Mouse (Mus musculus): Measurements from ENCODE around the gene Taldo1. TPM values are rescaled to one million over a fixed set of nuclear protein-coding genes. Genes with fewer than 3 reads are reported as not detected.
"Not testable (repeated sequence)": the region's sequence is repeated elsewhere in the genome, so short reads cannot be mapped to it uniquely, and the experiment has no call there.

Taldo1 gene
- polyA plus RNA-seq, 1 experiment = 235 TPM

DNA sequence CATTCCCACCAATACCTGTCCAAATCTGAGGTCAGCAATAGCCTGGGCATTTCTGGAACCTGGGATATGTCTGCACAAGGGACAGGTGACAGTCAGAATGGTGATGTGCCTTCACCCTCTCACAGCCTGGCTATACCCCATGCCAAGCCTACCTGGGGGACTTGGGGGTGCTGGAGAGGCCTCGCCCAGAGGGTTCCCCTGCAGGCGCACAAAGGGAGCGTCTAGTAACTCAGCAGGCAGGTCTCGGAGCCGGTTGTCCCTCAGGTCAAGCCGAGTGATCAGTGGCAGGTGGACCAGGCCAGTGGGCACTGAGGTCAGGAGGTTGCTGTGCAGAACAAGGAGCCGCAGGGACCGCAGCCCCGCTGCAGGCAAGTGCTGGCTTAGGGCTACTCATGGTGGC lies 49.5 kb downstream of the Taldo1 start:
- Histone ChIP-seq H3K27ac (ENCODE audit: control insufficient read depth, insufficient read depth, low read length) (no peak overlapping the region), H3K36me3 (ENCODE audit: control insufficient read depth, insufficient read depth, low read length) (no peaks in the 10 kb centered on the region), H3K4me3 (ENCODE audit: control insufficient read depth, insufficient read depth, low read length) (no peak overlapping the region), H3K27me3 (ENCODE audit: control insufficient read depth, insufficient read depth, low read length) (no peaks in the 10 kb centered on the region), H3K4me1 (replicated peaks; ENCODE audit: control insufficient read depth, insufficient read depth, low read length) (peaks cover 24% of the 10 kb centered on the region)
- no peak for DNase-seq
- TF ChIP-seq POLR2A (IDR thresholded peaks at IDR 0.05; ENCODE audit: control insufficient read depth, extremely low read depth, insufficient read depth, low read length, poor library complexity) (no peak), CTCF (IDR thresholded peaks at IDR 0.05; ENCODE audit: borderline replicate concordance, control insufficient read depth, extremely low read depth, insufficient read depth, low read length, poor library complexity) (no peak)
- WGBS = 98% methylated on average over 9 of the region's 9 CpGs

DNA sequence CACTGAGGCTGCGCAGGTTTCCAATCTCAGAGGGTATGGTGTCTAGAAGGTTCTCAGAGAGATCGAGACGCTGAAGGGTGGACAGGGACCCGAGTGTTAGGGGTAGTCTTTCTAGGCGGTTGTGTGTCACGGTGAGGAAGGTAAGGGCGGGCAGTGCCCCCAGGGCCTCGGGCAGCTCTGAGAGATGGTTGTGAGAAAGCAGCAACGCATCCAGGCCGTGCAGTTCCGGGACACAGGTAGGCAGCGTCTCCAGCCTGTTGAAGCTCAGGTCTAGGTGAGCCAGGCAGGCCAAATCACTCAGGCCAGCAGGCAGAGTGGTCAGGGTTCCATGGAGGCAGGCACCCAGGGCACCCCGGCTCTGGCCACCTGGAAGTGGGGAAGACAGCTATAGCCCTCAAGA lies 50.2 kb downstream of the Taldo1 start:
- H3K27me3 ChIP-seq (ENCODE audit: control insufficient read depth, insufficient read depth, low read length) = no peaks in the 10 kb centered on the region
- H3K4me3 ChIP-seq (ENCODE audit: control insufficient read depth, insufficient read depth, low read length) = peak overlapping the region; percentile 59; the same call in 1 of the 2 replicates
- H3K27ac ChIP-seq (ENCODE audit: control insufficient read depth, insufficient read depth, low read length) = no peak overlapping the region
- TF ChIP-seq POLR2A (IDR thresholded peaks at IDR 0.05; ENCODE audit: control insufficient read depth, extremely low read depth, insufficient read depth, low read length, poor library complexity) (no peak), CTCF (IDR thresholded peaks at IDR 0.05; ENCODE audit: borderline replicate concordance, control insufficient read depth, extremely low read depth, insufficient read depth, low read length, poor library complexity) (no peak)
- H3K4me1 ChIP-seq (replicated peaks; ENCODE audit: control insufficient read depth, insufficient read depth, low read length) = peaks cover 22% of the 10 kb centered on the region
- DNase-seq = no peak
- no peaks in the 10 kb centered on the region for H3K36me3 ChIP-seq (ENCODE audit: control insufficient read depth, insufficient read depth, low read length)
- WGBS = 98% methylated on average over 13 of the region's 13 CpGs

DNA sequence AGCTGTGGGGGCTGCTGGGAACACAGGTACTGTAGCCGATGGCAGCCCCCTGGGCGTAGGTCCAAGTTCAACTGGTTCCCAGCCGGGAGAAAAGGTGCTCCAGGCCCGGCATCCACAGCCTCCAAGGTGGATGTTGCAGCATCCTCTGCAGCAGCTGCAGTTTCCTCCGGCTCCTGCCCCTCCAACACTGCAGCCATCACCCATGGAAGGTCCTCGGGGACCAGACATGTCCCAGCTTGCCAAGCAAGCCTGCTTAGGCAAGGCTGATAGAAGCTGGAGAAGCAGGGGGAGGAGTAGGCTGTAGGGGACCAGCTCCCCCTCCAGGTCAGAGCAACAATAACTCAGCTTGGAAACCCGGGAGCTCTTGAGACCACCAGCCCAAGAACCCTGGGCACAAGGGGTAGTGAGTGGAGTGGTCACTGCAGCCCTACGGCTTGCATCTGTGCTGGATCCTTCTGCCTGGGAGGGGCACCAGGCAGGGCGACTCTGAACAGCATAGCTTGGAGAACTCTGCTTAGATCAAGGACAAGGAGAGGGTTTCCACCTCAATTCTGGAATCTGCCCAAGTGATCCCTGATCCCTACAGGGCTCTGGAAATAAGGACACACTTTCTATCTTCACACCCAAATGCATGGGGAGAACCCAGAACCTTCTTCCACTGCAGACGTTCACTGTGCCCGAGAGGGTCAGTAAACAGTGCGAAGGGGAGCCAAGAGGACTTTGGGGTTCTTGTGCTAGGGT lies 51.3 kb downstream of the Taldo1 start:
- Histone ChIP-seq H3K27me3 (ENCODE audit: control insufficient read depth, insufficient read depth, low read length) (no peaks in the 10 kb centered on the region), H3K4me3 (ENCODE audit: control insufficient read depth, insufficient read depth, low read length) (peak overlapping the region; percentile 59), H3K36me3 (ENCODE audit: control insufficient read depth, insufficient read depth, low read length) (no peaks in the 10 kb centered on the region), H3K4me1 (replicated peaks; ENCODE audit: control insufficient read depth, insufficient read depth, low read length) (peaks cover 20% of the 10 kb centered on the region), H3K27ac (ENCODE audit: control insufficient read depth, insufficient read depth, low read length) (no peak overlapping the region)
- 0 out of 2 replicates have a peak, but pooled peaks have one; percentile 14 for TF ChIP-seq CTCF (IDR thresholded peaks at IDR 0.05; ENCODE audit: borderline replicate concordance, control insufficient read depth, extremely low read depth, insufficient read depth, low read length, poor library complexity)
- no peak for TF ChIP-seq POLR2A (IDR thresholded peaks at IDR 0.05; ENCODE audit: control insufficient read depth, extremely low read depth, insufficient read depth, low read length, poor library complexity)
- DNase-seq = no peak
- WGBS = 14% methylated on average over 12 of the region's 12 CpGs

DNA sequence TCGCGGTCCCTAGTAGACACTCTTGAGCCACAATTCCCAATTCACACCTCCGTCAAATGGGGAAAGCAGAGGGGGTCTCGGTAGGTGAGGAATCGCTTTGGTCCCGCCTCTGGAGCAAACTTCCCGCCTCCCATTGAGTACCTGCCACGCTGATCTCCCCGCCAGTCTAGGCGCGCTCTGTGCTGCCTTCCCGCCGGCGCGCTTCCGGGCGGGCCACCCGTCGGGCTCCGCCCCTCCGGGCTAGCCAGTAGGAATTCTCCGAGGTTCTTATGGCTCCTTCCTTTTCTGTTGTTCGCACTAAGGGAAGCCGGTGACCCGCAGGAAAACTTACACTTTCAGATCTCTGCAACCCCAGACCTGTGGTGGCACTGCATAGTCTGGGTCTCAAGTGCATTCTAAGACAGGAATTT lies 51.8 kb downstream of the Taldo1 start, which contains the start of gene Pidd1:
Gene Pidd1 (minus strand): TSS at position 198 of the 410 bp plus-strand sequence.
- Histone ChIP-seq H3K36me3 (ENCODE audit: control insufficient read depth, insufficient read depth, low read length) (peaks cover 3% of the 10 kb centered on the region; the same call in 1 of the 2 replicates), H3K27ac (ENCODE audit: control insufficient read depth, insufficient read depth, low read length) (no peak within 1 kb of the TSS), H3K27me3 (ENCODE audit: control insufficient read depth, insufficient read depth, low read length) (no peaks in the 10 kb centered on the region), H3K4me1 (replicated peaks; ENCODE audit: control insufficient read depth, insufficient read depth, low read length) (peaks cover 24% of the 10 kb centered on the region), H3K4me3 (ENCODE audit: control insufficient read depth, insufficient read depth, low read length) (peak within 1 kb of the TSS; percentile 59)
- DNase-seq = peak; percentile 67
- TF ChIP-seq POLR2A (IDR thresholded peaks at IDR 0.05; ENCODE audit: control insufficient read depth, extremely low read depth, insufficient read depth, low read length, poor library complexity) (0 out of 2 replicates have a peak, but pooled peaks have one; percentile 30), CTCF (IDR thresholded peaks at IDR 0.05; ENCODE audit: borderline replicate concordance, control insufficient read depth, extremely low read depth, insufficient read depth, low read length, poor library complexity) (0 out of 2 replicates have a peak, but pooled peaks have one; percentile 19)
- 1% methylated on average over 25 of the region's 25 CpGs for WGBS

DNA sequence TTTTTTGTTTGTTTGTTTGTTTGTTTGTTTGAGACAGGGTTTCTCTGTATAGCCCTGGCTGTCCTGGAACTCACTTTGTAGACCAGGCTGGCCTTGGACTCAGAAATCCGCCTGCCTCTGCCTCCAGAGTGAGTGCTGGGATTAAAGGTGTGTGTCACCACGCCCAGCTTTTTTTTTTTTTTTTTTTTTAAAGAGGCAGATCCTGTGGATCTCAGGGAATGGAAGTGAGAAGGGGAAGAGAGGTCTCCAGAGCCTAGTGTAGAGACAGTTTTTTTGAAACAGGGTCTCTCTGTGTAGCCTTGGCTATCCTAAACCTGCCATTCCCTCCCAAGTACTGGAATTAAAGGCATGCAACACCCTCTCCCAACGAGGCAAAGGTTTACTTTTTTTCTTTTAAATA lies 54.4 kb downstream of the Taldo1 start:
- H3K27ac ChIP-seq (ENCODE audit: control insufficient read depth, insufficient read depth, low read length); H3K4me3 ChIP-seq (ENCODE audit: control insufficient read depth, insufficient read depth, low read length); H3K36me3 ChIP-seq (ENCODE audit: control insufficient read depth, insufficient read depth, low read length); H3K27me3 ChIP-seq (ENCODE audit: control insufficient read depth, insufficient read depth, low read length); DNase-seq: not testable (repeated sequence)
- 93% methylated on average over 3 of the region's 3 CpGs for WGBS
- H3K4me1 ChIP-seq (replicated peaks; ENCODE audit: control insufficient read depth, insufficient read depth, low read length) = peaks cover 24% of the 10 kb centered on the region

DNA sequence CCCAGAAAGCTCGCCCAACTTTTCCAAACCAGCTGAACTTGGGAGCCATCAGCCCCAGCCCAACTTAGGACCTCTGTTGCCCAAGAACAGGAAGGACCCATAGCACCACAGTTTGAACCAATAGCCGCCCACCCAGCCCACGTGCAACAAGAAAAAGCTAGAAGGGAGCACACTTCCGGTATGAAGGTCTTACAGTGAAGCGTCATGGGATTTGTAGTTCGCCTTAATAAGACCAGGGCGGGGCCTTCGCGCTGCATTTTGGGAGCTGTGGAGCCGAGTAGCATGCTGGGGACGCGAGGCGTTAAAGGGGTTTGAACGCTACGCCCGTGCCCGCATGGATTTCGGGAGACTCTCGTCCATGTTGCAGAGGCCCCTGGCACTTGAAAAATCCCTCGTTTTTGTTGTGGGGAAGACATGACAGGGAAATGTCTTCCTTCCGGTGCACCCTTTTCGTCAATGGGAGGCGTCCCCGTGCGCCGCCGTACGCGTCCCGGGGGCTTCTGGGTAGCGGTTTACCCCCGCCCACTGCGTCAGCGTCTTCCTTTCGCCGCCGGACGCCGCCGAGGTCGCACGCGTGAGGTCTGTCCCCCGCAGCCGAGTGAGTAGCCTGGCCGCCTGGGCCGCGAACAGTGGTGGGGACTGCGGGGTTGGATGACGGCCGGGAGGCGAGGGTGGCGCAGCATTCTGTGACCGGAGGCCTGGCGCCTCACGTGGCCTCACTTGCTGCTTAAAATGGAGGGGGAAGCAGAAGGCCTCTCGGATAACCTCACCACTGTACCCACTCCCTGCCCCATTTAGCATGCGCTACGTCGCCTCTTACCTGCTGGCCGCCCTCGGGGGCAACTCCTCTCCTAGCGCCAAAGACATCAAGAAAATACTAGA lies 55.4 kb downstream of the Taldo1 start, which contains the start of gene Rplp2:
Gene Rplp2 (plus strand): TSS at position 261 of the 882 bp plus-strand sequence.
- Histone ChIP-seq H3K36me3 (ENCODE audit: control insufficient read depth, insufficient read depth, low read length) (peaks cover 3% of the 10 kb centered on the region; the same call in 1 of the 2 replicates), H3K4me1 (replicated peaks; ENCODE audit: control insufficient read depth, insufficient read depth, low read length) (peaks cover 21% of the 10 kb centered on the region), H3K4me3 (ENCODE audit: control insufficient read depth, insufficient read depth, low read length) (peak within 1 kb of the TSS; percentile 92), H3K27ac (ENCODE audit: control insufficient read depth, insufficient read depth, low read length) (peak within 1 kb of the TSS; percentile 79), H3K27me3 (ENCODE audit: control insufficient read depth, insufficient read depth, low read length) (no peaks in the 10 kb centered on the region)
- peak; percentile 94 for DNase-seq
- WGBS = under 1% methylated on average over 63 of the region's 63 CpGs
- no peak; the same call in 1 of the 2 replicates for TF ChIP-seq CTCF (IDR thresholded peaks at IDR 0.05; ENCODE audit: borderline replicate concordance, control insufficient read depth, extremely low read depth, insufficient read depth, low read length, poor library complexity)
- TF ChIP-seq POLR2A (IDR thresholded peaks at IDR 0.05; ENCODE audit: control insufficient read depth, extremely low read depth, insufficient read depth, low read length, poor library complexity) = peak; percentile 85

Data from thymus, adult 2 months (tissue).